Mouse (Mus musculus) hindbrain, embryonic 14.5 days (tissue): Measurements from ENCODE around the gene Angptl7. TPM values are rescaled to one million over a fixed set of nuclear protein-coding genes. Genes with fewer than 3 reads are reported as not detected.

Experiments
- polyA plus RNA-seq: library from polyadenylated mRNA; unstranded; fragments of >200 nt; fragmentation: Nextera tagmentation; extraction: Ambion mirVana; gene quantifications from 2 replicates; pipeline ENCODE4 v1.2.1, GENCODE M21; 2014

Gene Angptl7
- polyA plus RNA-seq, 1 experiment from 2014 or later = 0.50 TPM

Other genes starting within 250 kb of the Angptl7 start
- gene Disp3, start 212.5 kb downstream of the Angptl7 start, polyA plus RNA-seq = 16.6 and 16.9 TPM in 2 replicates
- gene Ubiad1, start 55.7 kb downstream of the Angptl7 start, polyA plus RNA-seq = 12.2 and 13.4 TPM in 2 replicates
- gene Mtor, start 51.8 kb downstream of the Angptl7 start, polyA plus RNA-seq = 30.2 and 36.1 TPM in 2 replicates
- 85.9 and 98.4 TPM in 2 replicates for gene Exosc10, start 58.0 kb upstream of the Angptl7 start, polyA plus RNA-seq
- 180 and 191 TPM in 2 replicates for gene Srm, start 91.0 kb upstream of the Angptl7 start, polyA plus RNA-seq
- gene Masp2, start 102.1 kb upstream of the Angptl7 start, polyA plus RNA-seq = 0.20 and 1.2 TPM in 2 replicates
- gene Tardbp, start 126.6 kb upstream of the Angptl7 start, polyA plus RNA-seq = 80.4 and 91.1 TPM in 2 replicates
- gene Gm572, start 142.9 kb upstream of the Angptl7 start, polyA plus RNA-seq = not detected in 2 replicates